Mouse (Mus musculus) intestine, embryonic 15.5 days (tissue): ENCODE measurements at regions not wholly inside any gene's neighbourhood (a gene's known extent, or its start where the extent isn't known, plus 50 kb on each side); places are given as distances from the start of the nearest gene placed in this dataset.
A peak's percentile ranks its signal among the peaks of the same experiment; 100 is the strongest.

Experiments used
- ATAC-seq: fragments of 200-750 bp; cut with Nextera tagmentation; 2 replicates; pipeline ENCODE4 v1.8.0; 2017; ENCODE audit warnings: moderate TSS enrichment, moderate library complexity
- H3K27ac ChIP-seq: fragments of 300-500 bp; sonication (generic); 2 replicates; pipeline ENCODE4 v1.5.1; 2015; ENCODE audit warnings: mild to moderate bottlenecking, inconsistent platforms
- H3K27me3 ChIP-seq: fragments of 300-500 bp; sonication (generic); replicated peaks from 2 replicates; pipeline ENCODE4 v1.6.1; 2015; ENCODE audit warnings: inconsistent platforms
- H3K36me3 ChIP-seq: fragments of 300-500 bp; sonication (generic); 2 replicates; pipeline ENCODE4 v1.6.1; 2015; ENCODE audit warnings: inconsistent platforms
- H3K4me1 ChIP-seq: fragments of 300-500 bp; sonication (generic); replicated peaks from 2 replicates; pipeline ENCODE4 v1.6.1; 2015; ENCODE audit warnings: inconsistent platforms
- H3K4me2 ChIP-seq: fragments of 300-500 bp; sonication (generic); replicated peaks from 2 replicates; pipeline ENCODE4 v1.6.1; 2015; ENCODE audit warnings: mild to moderate bottlenecking, inconsistent platforms
- H3K4me3 ChIP-seq: fragments of 300-500 bp; sonication (generic); replicated peaks from 2 replicates; pipeline ENCODE4 v1.5.1; 2015; ENCODE audit warnings: inconsistent platforms
- H3K9ac ChIP-seq: fragments of 300-500 bp; sonication (generic); 2 replicates; pipeline ENCODE4 v1.6.1; 2015; ENCODE audit warnings: inconsistent platforms
- H3K9me3 ChIP-seq: fragments of 300-500 bp; sonication (generic); 2 replicates; pipeline ENCODE4 v1.6.1; 2016; ENCODE audit warnings: inconsistent platforms
- WGBS: fragments of 180-500 bp; shearing (Covaris S2); methylation state at CpG from one replicate; pipeline ENCODE4 v1.1.7; 2015; 5-methylcytosine and 5-hydroxymethylcytosine counted together

GRCm38 (mm10) chr3:40021682-40022081, 509.4 kb upstream of the Intu start:
- H3K36me3 ChIP-seq: no peaks in the 10 kb centered on the region
- no peaks in the 10 kb centered on the region for H3K27me3 ChIP-seq
- H3K4me3 ChIP-seq: no peak overlapping the region
- H3K4me2 ChIP-seq: no peak overlapping the region
- WGBS: 42% methylated on average over 2 of the region's 2 CpGs
- ATAC-seq: no peak
- no peaks in the 10 kb centered on the region for H3K9me3 ChIP-seq
- no peaks in the 10 kb centered on the region for H3K4me1 ChIP-seq
- H3K27ac ChIP-seq: no peak overlapping the region
- H3K9ac ChIP-seq: no peak overlapping the region

- ATAC-seq: no peak
- H3K9ac ChIP-seq: no peak overlapping the region
- no peak overlapping the region for H3K4me2 ChIP-seq
- no peak overlapping the region for H3K27ac ChIP-seq
- no peaks in the 10 kb centered on the region for H3K9me3 ChIP-seq
- H3K27me3 ChIP-seq: no peaks in the 10 kb centered on the region
- no peaks in the 10 kb centered on the region for H3K4me1 ChIP-seq
- no peaks in the 10 kb centered on the region for H3K36me3 ChIP-seq
- no peak overlapping the region for H3K4me3 ChIP-seq
Measured at GRCm38 (mm10) chr3:40027713-40028112, 503.4 kb upstream of the Intu start.

GRCm38 (mm10) chr3:40036177-40036576, 494.9 kb upstream of the Intu start:
- Histone ChIP-seq H3K9me3 (no peaks in the 10 kb centered on the region), H3K27me3 (no peaks in the 10 kb centered on the region), H3K27ac (no peak overlapping the region), H3K9ac (no peak overlapping the region), H3K36me3 (no peaks in the 10 kb centered on the region), H3K4me3 (no peak overlapping the region), H3K4me2 (no peak overlapping the region), H3K4me1 (no peaks in the 10 kb centered on the region)
- ATAC-seq: no peak
- WGBS: 87% methylated on average over 2 of the region's 2 CpGs

GRCm38 (mm10) chr3:40049721-40050120, 481.4 kb upstream of the Intu start:
- Histone ChIP-seq H3K4me3 (no peak overlapping the region), H3K4me2 (0 out of 2 replicates have a peak overlapping the region, but pooled peaks have one; percentile 1), H3K27me3 (no peaks in the 10 kb centered on the region), H3K27ac (no peak overlapping the region), H3K9me3 (no peaks in the 10 kb centered on the region), H3K4me1 (peaks cover 3% of the 10 kb centered on the region; the same call in 1 of the 2 replicates), H3K9ac (no peak overlapping the region), H3K36me3 (no peaks in the 10 kb centered on the region)
- no peak for ATAC-seq
- WGBS: 41% methylated on average over 4 of the region's 4 CpGs

- Histone ChIP-seq H3K27ac (no peak overlapping the region), H3K4me3 (no peak overlapping the region), H3K36me3 (no peaks in the 10 kb centered on the region), H3K4me2 (no peak overlapping the region), H3K27me3 (no peaks in the 10 kb centered on the region), H3K9me3 (no peaks in the 10 kb centered on the region), H3K4me1 (no peaks in the 10 kb centered on the region), H3K9ac (no peak overlapping the region)
- no peak for ATAC-seq
- WGBS: 48% methylated on average over 5 of the region's 5 CpGs
Measured at GRCm38 (mm10) chr3:40058281-40058680, 472.8 kb upstream of the Intu start.

GRCm38 (mm10) chr3:40058719-40059420, 472.2 kb upstream of the Intu start:
- Histone ChIP-seq H3K4me2 (no peak overlapping the region), H3K9ac (no peak overlapping the region), H3K4me1 (no peaks in the 10 kb centered on the region), H3K27ac (no peak overlapping the region), H3K4me3 (no peak overlapping the region), H3K36me3 (no peaks in the 10 kb centered on the region), H3K27me3 (no peaks in the 10 kb centered on the region), H3K9me3 (no peaks in the 10 kb centered on the region)
- WGBS: 63% methylated on average over 16 of the region's 16 CpGs
- ATAC-seq: no peak

- H3K27me3 ChIP-seq: no peaks in the 10 kb centered on the region
- H3K4me3 ChIP-seq: no peak overlapping the region
- H3K27ac ChIP-seq: no peak overlapping the region
- no peak overlapping the region for H3K4me2 ChIP-seq
- H3K9me3 ChIP-seq: no peaks in the 10 kb centered on the region
- WGBS: 63% methylated on average over 8 of the region's 8 CpGs
- H3K4me1 ChIP-seq: no peaks in the 10 kb centered on the region
- ATAC-seq: no peak
- H3K9ac ChIP-seq: no peak overlapping the region
- H3K36me3 ChIP-seq: no peaks in the 10 kb centered on the region
Measured at GRCm38 (mm10) chr3:40070137-40070667, 460.9 kb upstream of the Intu start.

- no peak for ATAC-seq
- H3K27me3 ChIP-seq: no peaks in the 10 kb centered on the region
- H3K9ac ChIP-seq: no peak overlapping the region
- no peaks in the 10 kb centered on the region for H3K9me3 ChIP-seq
- H3K36me3 ChIP-seq: no peaks in the 10 kb centered on the region
- H3K4me1 ChIP-seq: no peaks in the 10 kb centered on the region
- H3K4me3 ChIP-seq: no peak overlapping the region
- 85% methylated on average over 4 of the region's 4 CpGs for WGBS
- H3K27ac ChIP-seq: no peak overlapping the region
- no peak overlapping the region for H3K4me2 ChIP-seq
Measured at GRCm38 (mm10) chr3:40076824-40077223, 454.3 kb upstream of the Intu start.

GRCm38 (mm10) chr3:40085116-40085515, 446.0 kb upstream of the Intu start:
- no peaks in the 10 kb centered on the region for H3K9me3 ChIP-seq
- no peak overlapping the region for H3K4me2 ChIP-seq
- no peaks in the 10 kb centered on the region for H3K36me3 ChIP-seq
- no peak overlapping the region for H3K9ac ChIP-seq
- no peaks in the 10 kb centered on the region for H3K27me3 ChIP-seq
- ATAC-seq: no peak
- no peak overlapping the region for H3K27ac ChIP-seq
- H3K4me3 ChIP-seq: no peak overlapping the region
- H3K4me1 ChIP-seq: no peaks in the 10 kb centered on the region
- WGBS: 71% methylated on average over 2 of the region's 2 CpGs

GRCm38 (mm10) chr3:40091773-40092343, 439.2 kb upstream of the Intu start:
- Histone ChIP-seq H3K4me1 (no peaks in the 10 kb centered on the region), H3K27me3 (no peaks in the 10 kb centered on the region), H3K27ac (no peak overlapping the region), H3K4me2 (no peak overlapping the region), H3K9ac (no peak overlapping the region), H3K9me3 (no peaks in the 10 kb centered on the region), H3K36me3 (no peaks in the 10 kb centered on the region), H3K4me3 (no peak overlapping the region)
- WGBS: 89% methylated on average over 13 of the region's 13 CpGs
- no peak for ATAC-seq

GRCm38 (mm10) chr3:40092765-40093368, 438.2 kb upstream of the Intu start:
- Histone ChIP-seq H3K4me3 (no peak overlapping the region), H3K9ac (no peak overlapping the region), H3K27ac (no peak overlapping the region), H3K36me3 (no peaks in the 10 kb centered on the region), H3K9me3 (no peaks in the 10 kb centered on the region), H3K27me3 (no peaks in the 10 kb centered on the region), H3K4me1 (no peaks in the 10 kb centered on the region), H3K4me2 (no peak overlapping the region)
- ATAC-seq: no peak
- 85% methylated on average over 8 of the region's 8 CpGs for WGBS

- ATAC-seq: no peak
- Histone ChIP-seq H3K27me3 (no peaks in the 10 kb centered on the region), H3K4me3 (no peak overlapping the region), H3K36me3 (no peaks in the 10 kb centered on the region), H3K9me3 (no peaks in the 10 kb centered on the region), H3K4me1 (no peaks in the 10 kb centered on the region), H3K27ac (no peak overlapping the region), H3K4me2 (no peak overlapping the region), H3K9ac (no peak overlapping the region)
- 77% methylated on average over 6 of the region's 6 CpGs for WGBS
Measured at GRCm38 (mm10) chr3:40094040-40094439, 437.0 kb upstream of the Intu start.

- Histone ChIP-seq H3K27me3 (no peaks in the 10 kb centered on the region), H3K4me2 (no peak overlapping the region), H3K36me3 (no peaks in the 10 kb centered on the region), H3K27ac (no peak overlapping the region), H3K9ac (no peak overlapping the region), H3K4me3 (no peak overlapping the region), H3K9me3 (no peaks in the 10 kb centered on the region), H3K4me1 (no peaks in the 10 kb centered on the region)
- no peak for ATAC-seq
Measured at GRCm38 (mm10) chr3:40094701-40095100, 436.4 kb upstream of the Intu start.
